8 mouse cellular contexts compared by ENCODE assay signal in the genomic region with DNA sequence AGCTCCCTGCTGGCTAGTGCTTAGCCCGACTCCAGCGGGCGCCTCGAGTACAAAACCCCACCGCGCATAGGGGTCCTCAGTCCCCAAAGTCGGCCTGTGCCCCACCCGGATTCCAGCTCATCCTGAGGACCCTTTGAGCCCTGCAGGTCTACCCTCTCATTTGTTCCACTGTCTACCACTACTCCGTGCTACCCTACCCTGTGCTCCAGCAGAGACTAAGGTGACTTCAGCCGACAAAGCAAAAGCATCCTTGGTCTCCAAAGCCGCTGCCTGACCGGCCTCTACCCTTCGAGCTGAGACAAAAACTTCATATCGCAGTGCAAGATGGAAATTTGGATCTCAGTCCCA. TPM values are rescaled to one million over a fixed set of nuclear protein-coding genes. Genes with fewer than 3 reads are reported as not detected.
DNase-seq lines count a peak whose midpoint lies in the region; ATAC-seq and TF ChIP-seq lines count a peak whose summit lies in the region.

No protein-coding gene starts in this region.

- in situ Hi-C loops in CH12.LX (cut with MboI; ENCODE audit: low pct_ligation_motif_present, low pct_unique_long_range_greater_than_20kb, low sequenced_read_pairs) = loop anchor here (5.0 kb wide), 1 partner anchor 94 kb away; the partner anchor contains the start of gene Kmt5a

- TF ChIP-seq EP300 in CH12.LX (IDR thresholded peaks at IDR 0.05; ENCODE audit: low read length) = no peak
- no peak for TF ChIP-seq EP300 in liver, embryonic 14.5 days (IDR thresholded peaks at IDR 0.05; ENCODE audit: low read depth)

- no peaks in the 10 kb centered on the region for H3K79me2 ChIP-seq in CH12.LX (replicated peaks; ENCODE audit: control insufficient read depth, extremely low read depth, insufficient read depth, poor library complexity, severe bottlenecking)

- dilution Hi-C loops in CH12.LX (cut with MboI; ENCODE audit: extremely low pct_ligation_motif_present, extremely low pct_unique_long_range_greater_than_20kb, low sequenced_read_pairs) = no loop called here

- peaks cover 5% of the 10 kb centered on the region; the same call in 1 of the 2 replicates for H3K36me3 ChIP-seq in heart, embryonic 12.5 days
- no peaks in the 10 kb centered on the region for H3K36me3 ChIP-seq in CH12.LX (replicated peaks in 1 of 2; ENCODE audit: control insufficient read depth in 1 of 2, insufficient read depth in 1 of 2, low read length in 1 of 2)
- no peaks in the 10 kb centered on the region for H3K36me3 ChIP-seq in forebrain, embryonic 13.5 days (ENCODE audit: poor library complexity, severe bottlenecking)
- H3K36me3 ChIP-seq in liver, embryonic 14.5 days (replicated peaks; ENCODE audit: control insufficient read depth, insufficient read depth, low read depth) = no peaks in the 10 kb centered on the region

- peak overlapping the region; percentile 94 for H3K4me2 ChIP-seq in heart, embryonic 12.5 days
- H3K4me2 ChIP-seq in CH12.LX (ENCODE audit: insufficient read depth, low read depth, poor library complexity, severe bottlenecking) = peak overlapping the region; percentile 68
- H3K4me2 ChIP-seq in forebrain, embryonic 13.5 days = peak overlapping the region; percentile 79
- H3K4me2 ChIP-seq in liver, embryonic 14.5 days (ENCODE audit: low read depth) = peak overlapping the region; percentile 76

- H3K9ac ChIP-seq in heart, embryonic 12.5 days = peak overlapping the region; percentile 90
- H3K9ac ChIP-seq in CH12.LX (ENCODE audit: insufficient read depth, low read depth) = peak overlapping the region; percentile 54
- H3K9ac ChIP-seq in forebrain, embryonic 13.5 days = peak overlapping the region; percentile 73
- H3K9ac ChIP-seq in liver, embryonic 14.5 days (replicated peaks) = no peak overlapping the region

- no peak for TF ChIP-seq CTCF in CH12.LX (conservative IDR thresholded peaks at IDR 0.05 in 1 of 2, IDR thresholded peaks at IDR 0.05 in 1 of 2; ENCODE audit: low read depth in 2 of 2, low read length in 2 of 2)
- TF ChIP-seq CTCF in liver, embryonic 14.5 days (IDR thresholded peaks at IDR 0.05; ENCODE audit: low read depth) = no peak

- no peak for DNase-seq in heart, adult 18-20 months
- DNase-seq in CH12.LX (ENCODE audit: extremely low read depth) = no peak
- DNase-seq in liver, embryonic 14.5 days (ENCODE audit: low read depth in 3 of 3, low spot score in 3 of 3) = no peak
- DNase-seq in embryo, embryonic 9.5 days (ENCODE audit: extremely low spot score) = no peak
- DNase-seq in urinary bladder, postnatal 36 days (ENCODE audit: low spot score in 2 of 2) = no peak
- no peak for DNase-seq in kidney, postnatal 36 days

- peak overlapping the region; percentile 88 for H3K4me3 ChIP-seq in heart, embryonic 12.5 days
- peak overlapping the region; percentile 65 to 68 (median 68) for H3K4me3 ChIP-seq in CH12.LX (replicated peaks in 1 of 3; ENCODE audit: low read depth in 2 of 3, low read length in 2 of 3, poor library complexity in 1 of 3)
- H3K4me3 ChIP-seq in forebrain, embryonic 13.5 days = peak overlapping the region; percentile 73
- H3K4me3 ChIP-seq in liver, embryonic 14.5 days (ENCODE audit: insufficient read depth in 1 of 2, low read depth in 2 of 2, low read length in 2 of 2) = peak overlapping the region; percentile 51 to 61

- no peaks in the 10 kb centered on the region for H3K27me3 ChIP-seq in heart, embryonic 12.5 days (replicated peaks)
- peaks cover 4% of the 10 kb centered on the region for H3K27me3 ChIP-seq in CH12.LX (replicated peaks)
- H3K27me3 ChIP-seq in forebrain, embryonic 13.5 days = no peaks in the 10 kb centered on the region
- peaks cover 35% of the 10 kb centered on the region for H3K27me3 ChIP-seq in liver, embryonic 14.5 days (ENCODE audit: control insufficient read depth, insufficient read depth, low read length)

- ATAC-seq in heart, embryonic 12.5 days (ENCODE audit: insufficient number of reproducible peaks, low FRiP score) = peak; percentile 13
- no peak; the same call in 1 of the 2 replicates for ATAC-seq in forebrain, embryonic 13.5 days
- ATAC-seq in liver, embryonic 14.5 days (ENCODE audit: insufficient read depth) = no peak

- TF ChIP-seq POLR2A in CH12.LX (IDR thresholded peaks at IDR 0.05; ENCODE audit: low read depth, low read length) = no peak

- peak overlapping the region; percentile 89 for H3K27ac ChIP-seq in heart, embryonic 12.5 days (ENCODE audit: poor library complexity, severe bottlenecking)
- H3K27ac ChIP-seq in CH12.LX (ENCODE audit: insufficient read depth, low read depth) = no peak overlapping the region
- peak overlapping the region; percentile 72 for H3K27ac ChIP-seq in forebrain, embryonic 13.5 days
- no peak overlapping the region for H3K27ac ChIP-seq in liver, embryonic 14.5 days

- no peak for TF ChIP-seq RAD21 in CH12.LX (IDR thresholded peaks at IDR 0.05; ENCODE audit: low read depth, low read length)

- H3K9me3 ChIP-seq in heart, embryonic 12.5 days (replicated peaks) = no peaks in the 10 kb centered on the region
- no peaks in the 10 kb centered on the region for H3K9me3 ChIP-seq in CH12.LX (replicated peaks; ENCODE audit: low read length)
- no peaks in the 10 kb centered on the region for H3K9me3 ChIP-seq in forebrain, embryonic 13.5 days (replicated peaks)
- no peaks in the 10 kb centered on the region for H3K9me3 ChIP-seq in liver, embryonic 14.5 days (ENCODE audit: control insufficient read depth, low read length)

- WGBS in heart, embryonic 12.5 days = 12% methylated on average over 14 of the region's 14 CpGs
- 13% methylated on average over 14 of the region's 14 CpGs for WGBS in forebrain, embryonic 13.5 days
- 18% methylated on average over 14 of the region's 14 CpGs for WGBS in liver, embryonic 14.5 days (ENCODE audit: insufficient replicate concordance)

- peaks cover 39% of the 10 kb centered on the region for H3K4me1 ChIP-seq in heart, embryonic 12.5 days (replicated peaks)
- H3K4me1 ChIP-seq in CH12.LX (ENCODE audit: control insufficient read depth in 1 of 2, insufficient read depth in 2 of 2) = peaks cover 10 to 21% of the 10 kb centered on the region in 2 experiments; a peak in 3 of 4 replicates
- peaks cover 37% of the 10 kb centered on the region for H3K4me1 ChIP-seq in forebrain, embryonic 13.5 days
- peaks cover 5 to 11% of the 10 kb centered on the region in 2 experiments for H3K4me1 ChIP-seq in liver, embryonic 14.5 days (replicated peaks; ENCODE audit: control insufficient read depth in 2 of 2, insufficient read depth in 2 of 2, low read length in 1 of 2)

TF ChIP-seq in CH12.LX, 34 proteins besides CTCF, POLR2A, EP300 and RAD21 (continues in another document):
- no peak for TF ChIP-seq USF1 (IDR thresholded peaks at IDR 0.05; ENCODE audit: low read depth, low read length)
- no peak for TF ChIP-seq NRF1 (IDR thresholded peaks at IDR 0.05; ENCODE audit: low read depth, low read length)
- no peak for TF ChIP-seq RCOR1 (conservative IDR thresholded peaks at IDR 0.05; ENCODE audit: low read depth, low read length)

RNA-seq across cellular contexts. Expression of gene Rilpl1, which starts 0.4 kb away (rescaled TPM):
- polyA plus RNA-seq in heart, embryonic 12.5 days (2016; fragmentation: Nextera tagmentation; extraction: Ambion mirVana) = 27.6 and 29.8 TPM in 2 replicates
- 100 to 1,000 TPM; 174 to 192 TPM for total RNA-seq in heart, adult 18-20 months (2021)
- 4.6 and 5.7 TPM in 2 replicates for total RNA-seq in CH12.LX (2012; rRNA removed)
- total RNA-seq in CH12.LX (2014; rRNA removed) = 1.8 and 3.1 TPM in 2 replicates
- polyA plus RNA-seq in CH12.LX (2012; ENCODE audit: insufficient read length, low read depth) = 5.4 and 6.1 TPM in 2 replicates
- 10.4 and 10.6 TPM in 2 replicates for polyA plus RNA-seq in forebrain, embryonic 13.5 days (2015; fragmentation: Nextera tagmentation; extraction: Ambion mirVana)
- 0.71 and 0.98 TPM in 2 replicates for polyA plus RNA-seq in liver, embryonic 14.5 days (2012; rRNA removed)
- polyA plus RNA-seq in liver, embryonic 14.5 days (2014; fragmentation: Nextera tagmentation; extraction: Ambion mirVana) = 1.4 and 2.1 TPM in 2 replicates

RNA-seq across cellular contexts. Expression of gene Tmed2, which starts 8.9 kb away (rescaled TPM):
- 490 and 502 TPM in 2 replicates for polyA plus RNA-seq in heart, embryonic 12.5 days (2016; fragmentation: Nextera tagmentation; extraction: Ambion mirVana)
- total RNA-seq in heart, adult 18-20 months (2021) = 100 to 1,000 TPM; 173 to 185 TPM
- 205 and 319 TPM in 2 replicates for total RNA-seq in CH12.LX (2012; rRNA removed)
- 769 and 796 TPM in 2 replicates for total RNA-seq in CH12.LX (2014; rRNA removed)
- polyA plus RNA-seq in CH12.LX (2012; ENCODE audit: insufficient read length, low read depth) = 280 and 301 TPM in 2 replicates
- polyA plus RNA-seq in forebrain, embryonic 13.5 days (2015; fragmentation: Nextera tagmentation; extraction: Ambion mirVana) = 378 and 389 TPM in 2 replicates
- 76.9 and 99.9 TPM in 2 replicates for polyA plus RNA-seq in liver, embryonic 14.5 days (2012; rRNA removed)
- polyA plus RNA-seq in liver, embryonic 14.5 days (2014; fragmentation: Nextera tagmentation; extraction: Ambion mirVana) = 321 and 328 TPM in 2 replicates

RNA-seq across cellular contexts. Expression of gene Ddx55, which starts 21.1 kb away (rescaled TPM):
- polyA plus RNA-seq in heart, embryonic 12.5 days (2016; fragmentation: Nextera tagmentation; extraction: Ambion mirVana) = 8.5 and 8.6 TPM in 2 replicates
- 1 to 10 TPM; 4.8 to 5.2 TPM for total RNA-seq in heart, adult 18-20 months (2021)
- total RNA-seq in CH12.LX (2012; rRNA removed) (18.2 and 20.2 TPM in 2 replicates), CH12.LX (2014; rRNA removed) (15.1 and 15.7 TPM in 2 replicates)
- 25.8 and 25.9 TPM in 2 replicates for polyA plus RNA-seq in CH12.LX (2012; ENCODE audit: insufficient read length, low read depth)
- polyA plus RNA-seq in forebrain, embryonic 13.5 days (2015; fragmentation: Nextera tagmentation; extraction: Ambion mirVana) = 23.3 and 25.5 TPM in 2 replicates
- polyA plus RNA-seq in liver, embryonic 14.5 days (2012; rRNA removed) = 5.2 and 7.1 TPM in 2 replicates
- polyA plus RNA-seq in liver, embryonic 14.5 days (2014; fragmentation: Nextera tagmentation; extraction: Ambion mirVana) = 4.7 and 5.4 TPM in 2 replicates

RNA-seq across cellular contexts. Expression of gene Eif2b1, which starts 47.4 kb away (rescaled TPM):
- 61.7 and 61.8 TPM in 2 replicates for polyA plus RNA-seq in heart, embryonic 12.5 days (2016; fragmentation: Nextera tagmentation; extraction: Ambion mirVana)
- 10 to 100 TPM; 26.7 to 26.8 TPM for total RNA-seq in heart, adult 18-20 months (2021)
- total RNA-seq in CH12.LX (2012; rRNA removed) (50.8 and 68.3 TPM in 2 replicates), CH12.LX (2014; rRNA removed) (98.0 and 107 TPM in 2 replicates)
- 104 and 111 TPM in 2 replicates for polyA plus RNA-seq in CH12.LX (2012; ENCODE audit: insufficient read length, low read depth)
- polyA plus RNA-seq in forebrain, embryonic 13.5 days (2015; fragmentation: Nextera tagmentation; extraction: Ambion mirVana) = 72.8 and 74.4 TPM in 2 replicates
- polyA plus RNA-seq in liver, embryonic 14.5 days (2012; rRNA removed) = 19.7 and 25.7 TPM in 2 replicates
- 50.5 and 52.2 TPM in 2 replicates for polyA plus RNA-seq in liver, embryonic 14.5 days (2014; fragmentation: Nextera tagmentation; extraction: Ambion mirVana)

RNA-seq across cellular contexts. Expression of gene Gtf2h3, which starts 47.4 kb away (rescaled TPM):
- 36.9 and 45.3 TPM in 2 replicates for polyA plus RNA-seq in heart, embryonic 12.5 days (2016; fragmentation: Nextera tagmentation; extraction: Ambion mirVana)
- total RNA-seq in heart, adult 18-20 months (2021) = 10 to 100 TPM; 18.3 to 20.2 TPM
- total RNA-seq in CH12.LX (2012; rRNA removed) (58.2 and 63.0 TPM in 2 replicates), CH12.LX (2014; rRNA removed) (84.9 and 87.5 TPM in 2 replicates)
- 51.9 and 57.0 TPM in 2 replicates for polyA plus RNA-seq in CH12.LX (2012; ENCODE audit: insufficient read length, low read depth)
- polyA plus RNA-seq in forebrain, embryonic 13.5 days (2015; fragmentation: Nextera tagmentation; extraction: Ambion mirVana) = 64.7 and 66.9 TPM in 2 replicates
- polyA plus RNA-seq in liver, embryonic 14.5 days (2012; rRNA removed) = 11.5 and 20.8 TPM in 2 replicates
- 21.8 and 24.4 TPM in 2 replicates for polyA plus RNA-seq in liver, embryonic 14.5 days (2014; fragmentation: Nextera tagmentation; extraction: Ambion mirVana)

Comparison
In these comparisons a context has a peak if more than half of its experiments do, and no peak if none do; other contexts are left out.
1. H3K27ac ChIP-seq: peak in heart, embryonic 12.5 days (single experiment) and forebrain, embryonic 13.5 days (single experiment); none in CH12.LX (single experiment) and liver, embryonic 14.5 days (single experiment).
2. Peak in every context shown above with its lines, with median percentiles within 50 percentile points of each other: H3K4me2 ChIP-seq and H3K4me3 ChIP-seq.